Mouse (Mus musculus): ENCODE data around the gene Pnmt.

GRCm38 (mm10) chr11:98339071-98339501, 47.2 kb upstream of the Pnmt start:
- TF ChIP-seq CTCF (IDR thresholded peaks at IDR 0.05; ENCODE audit: borderline replicate concordance, extremely low read depth, insufficient read depth, insufficient read length) (no peak), POLR2A (IDR thresholded peaks at IDR 0.05; ENCODE audit: borderline replicate concordance, extremely low read depth, insufficient read depth, insufficient read length, poor library complexity, severe bottlenecking) (no peak)

All from brain, embryonic 14.5 days (tissue).